Mouse (Mus musculus): ENCODE measurements around the gene Dmc1. TPM values are rescaled to one million over a fixed set of nuclear protein-coding genes. Genes with fewer than 3 reads are reported as not detected.

The Dmc1 gene
- polyA plus RNA-seq, 1 experiment from 2014 or later = 1.5 TPM

GRCm38 (mm10) chr15:79618456-79618855 lies 13.5 kb upstream of the Dmc1 start:
- DNase-seq (ENCODE audit: low spot score) = no peak
- peaks cover 2% of the 10 kb centered on the region for H3K36me3 ChIP-seq (replicated peaks; ENCODE audit: control insufficient read depth, insufficient read depth, low read depth, low read length)
- H3K27me3 ChIP-seq (ENCODE audit: control insufficient read depth, insufficient read depth, low read length) = no peaks in the 10 kb centered on the region
- WGBS = 90% methylated on average over 7 of the region's 7 CpGs
- H3K9ac ChIP-seq (replicated peaks; ENCODE audit: low read length) = no peak overlapping the region
- no peak for ATAC-seq (replicated peaks; ENCODE audit: insufficient number of reproducible peaks, low FRiP score, low TSS enrichment, low read depth)
- no peak overlapping the region for H3K27ac ChIP-seq (replicated peaks; ENCODE audit: low read depth, low read length)
- H3K4me3 ChIP-seq (ENCODE audit: low read depth, low read length) = no peak overlapping the region
- no peaks in the 10 kb centered on the region for H3K4me1 ChIP-seq (ENCODE audit: control insufficient read depth, insufficient read depth, low read length)
- no peaks in the 10 kb centered on the region for H3K9me3 ChIP-seq (replicated peaks; ENCODE audit: control insufficient read depth, low read length)
- H3K4me2 ChIP-seq (ENCODE audit: low read depth, low read length) = no peak overlapping the region

- WGBS = 82% methylated on average over 11 of the region's 11 CpGs
- Histone ChIP-seq H3K4me3 (ENCODE audit: low read depth, low read length) (no peak overlapping the region), H3K27ac (replicated peaks; ENCODE audit: low read depth, low read length) (no peak overlapping the region), H3K9ac (replicated peaks; ENCODE audit: low read length) (no peak overlapping the region), H3K27me3 (ENCODE audit: control insufficient read depth, insufficient read depth, low read length) (no peaks in the 10 kb centered on the region), H3K4me2 (ENCODE audit: low read depth, low read length) (no peak overlapping the region), H3K9me3 (replicated peaks; ENCODE audit: control insufficient read depth, low read length) (no peaks in the 10 kb centered on the region), H3K4me1 (ENCODE audit: control insufficient read depth, insufficient read depth, low read length) (no peaks in the 10 kb centered on the region), H3K36me3 (replicated peaks; ENCODE audit: control insufficient read depth, insufficient read depth, low read depth, low read length) (peaks cover 2% of the 10 kb centered on the region)
- DNase-seq (ENCODE audit: low spot score) = no peak
- ATAC-seq (replicated peaks; ENCODE audit: insufficient number of reproducible peaks, low FRiP score, low TSS enrichment, low read depth) = no peak
Observed at GRCm38 (mm10) chr15:79617135-79617534, 12.2 kb upstream of the Dmc1 start.

- DNase-seq (ENCODE audit: low spot score) = no peak
- H3K4me2 ChIP-seq (ENCODE audit: low read depth, low read length) = no peak overlapping the region
- H3K36me3 ChIP-seq (replicated peaks; ENCODE audit: control insufficient read depth, insufficient read depth, low read depth, low read length) = peaks cover 2% of the 10 kb centered on the region; the same call in 1 of the 2 replicates
- no peak for ATAC-seq (replicated peaks; ENCODE audit: insufficient number of reproducible peaks, low FRiP score, low TSS enrichment, low read depth)
- no peak overlapping the region for H3K9ac ChIP-seq (replicated peaks; ENCODE audit: low read length)
- no peaks in the 10 kb centered on the region for H3K27me3 ChIP-seq (ENCODE audit: control insufficient read depth, insufficient read depth, low read length)
- H3K27ac ChIP-seq (replicated peaks; ENCODE audit: low read depth, low read length) = no peak overlapping the region
- WGBS = 88% methylated on average over 5 of the region's 5 CpGs
- no peaks in the 10 kb centered on the region for H3K9me3 ChIP-seq (replicated peaks; ENCODE audit: control insufficient read depth, low read length)
- H3K4me3 ChIP-seq (ENCODE audit: low read depth, low read length) = no peak overlapping the region
- H3K4me1 ChIP-seq (ENCODE audit: control insufficient read depth, insufficient read depth, low read length) = no peaks in the 10 kb centered on the region
Observed at GRCm38 (mm10) chr15:79616729-79617128, 11.8 kb upstream of the Dmc1 start.

GRCm38 (mm10) chr15:79615501-79615900 lies 10.6 kb upstream of the Dmc1 start:
- DNase-seq (ENCODE audit: low spot score) = no peak
- no peak overlapping the region for H3K27ac ChIP-seq (replicated peaks; ENCODE audit: low read depth, low read length)
- H3K4me1 ChIP-seq (ENCODE audit: control insufficient read depth, insufficient read depth, low read length) = no peaks in the 10 kb centered on the region
- no peaks in the 10 kb centered on the region for H3K9me3 ChIP-seq (replicated peaks; ENCODE audit: control insufficient read depth, low read length)
- no peak overlapping the region for H3K4me3 ChIP-seq (ENCODE audit: low read depth, low read length)
- no peaks in the 10 kb centered on the region for H3K27me3 ChIP-seq (ENCODE audit: control insufficient read depth, insufficient read depth, low read length)
- no peak overlapping the region for H3K9ac ChIP-seq (replicated peaks; ENCODE audit: low read length)
- 75% methylated on average over 7 of the region's 7 CpGs for WGBS
- H3K4me2 ChIP-seq (ENCODE audit: low read depth, low read length) = no peak overlapping the region
- ATAC-seq (replicated peaks; ENCODE audit: insufficient number of reproducible peaks, low FRiP score, low TSS enrichment, low read depth) = no peak
- H3K36me3 ChIP-seq (replicated peaks; ENCODE audit: control insufficient read depth, insufficient read depth, low read depth, low read length) = peaks cover 2% of the 10 kb centered on the region; the same call in 1 of the 2 replicates

- ATAC-seq (replicated peaks; ENCODE audit: insufficient number of reproducible peaks, low FRiP score, low TSS enrichment, low read depth) (no peak), DNase-seq (ENCODE audit: low spot score) (no peak)
- no peak overlapping the region for H3K27ac ChIP-seq (replicated peaks; ENCODE audit: low read depth, low read length)
- H3K9ac ChIP-seq (replicated peaks; ENCODE audit: low read length) = no peak overlapping the region
- H3K4me1 ChIP-seq (ENCODE audit: control insufficient read depth, insufficient read depth, low read length) = no peaks in the 10 kb centered on the region
- H3K4me2 ChIP-seq (ENCODE audit: low read depth, low read length) = no peak overlapping the region
- 97% methylated on average over 2 of the region's 2 CpGs for WGBS
- no peak overlapping the region for H3K4me3 ChIP-seq (ENCODE audit: low read depth, low read length)
- H3K36me3 ChIP-seq (replicated peaks; ENCODE audit: control insufficient read depth, insufficient read depth, low read depth, low read length) = no peaks in the 10 kb centered on the region
- no peaks in the 10 kb centered on the region for H3K9me3 ChIP-seq (replicated peaks; ENCODE audit: control insufficient read depth, low read length)
- H3K27me3 ChIP-seq (ENCODE audit: control insufficient read depth, insufficient read depth, low read length) = no peaks in the 10 kb centered on the region; the same call in 1 of the 2 replicates
Observed at GRCm38 (mm10) chr15:79609226-79609625, 4.3 kb upstream of the Dmc1 start.

- Histone ChIP-seq H3K9ac (replicated peaks; ENCODE audit: low read length) (no peak overlapping the region), H3K4me2 (ENCODE audit: low read depth, low read length) (no peak overlapping the region), H3K36me3 (replicated peaks; ENCODE audit: control insufficient read depth, insufficient read depth, low read depth, low read length) (no peaks in the 10 kb centered on the region), H3K9me3 (replicated peaks; ENCODE audit: control insufficient read depth, low read length) (no peaks in the 10 kb centered on the region), H3K4me1 (ENCODE audit: control insufficient read depth, insufficient read depth, low read length) (no peaks in the 10 kb centered on the region), H3K27ac (replicated peaks; ENCODE audit: low read depth, low read length) (no peak overlapping the region), H3K4me3 (ENCODE audit: low read depth, low read length) (no peak overlapping the region), H3K27me3 (ENCODE audit: control insufficient read depth, insufficient read depth, low read length) (no peaks in the 10 kb centered on the region; the same call in 1 of the 2 replicates)
- DNase-seq (ENCODE audit: low spot score) (no peak), ATAC-seq (replicated peaks; ENCODE audit: insufficient number of reproducible peaks, low FRiP score, low TSS enrichment, low read depth) (no peak)
- WGBS = 78% methylated on average over 7 of the region's 7 CpGs
Observed at GRCm38 (mm10) chr15:79608214-79608613, 3.3 kb upstream of the Dmc1 start.

- Histone ChIP-seq H3K36me3 (replicated peaks; ENCODE audit: control insufficient read depth, insufficient read depth, low read depth, low read length) (no peaks in the 10 kb centered on the region), H3K4me3 (ENCODE audit: low read depth, low read length) (no peak overlapping the region), H3K4me1 (ENCODE audit: control insufficient read depth, insufficient read depth, low read length) (no peaks in the 10 kb centered on the region), H3K27ac (replicated peaks; ENCODE audit: low read depth, low read length) (no peak overlapping the region), H3K9me3 (replicated peaks; ENCODE audit: control insufficient read depth, low read length) (no peaks in the 10 kb centered on the region), H3K4me2 (ENCODE audit: low read depth, low read length) (no peak overlapping the region), H3K27me3 (ENCODE audit: control insufficient read depth, insufficient read depth, low read length) (no peaks in the 10 kb centered on the region; the same call in 1 of the 2 replicates), H3K9ac (replicated peaks; ENCODE audit: low read length) (no peak overlapping the region)
- WGBS = 50% methylated on average over 2 of the region's 2 CpGs
- peak; percentile 16 for DNase-seq (ENCODE audit: low spot score)
- ATAC-seq (replicated peaks; ENCODE audit: insufficient number of reproducible peaks, low FRiP score, low TSS enrichment, low read depth) = no peak
Observed at GRCm38 (mm10) chr15:79607757-79608156, 2.8 kb upstream of the Dmc1 start.

GRCm38 (mm10) chr15:79606161-79606560 lies 1.3 kb upstream of the Dmc1 start:
- no peaks in the 10 kb centered on the region for H3K36me3 ChIP-seq (replicated peaks; ENCODE audit: control insufficient read depth, insufficient read depth, low read depth, low read length)
- ATAC-seq (replicated peaks; ENCODE audit: insufficient number of reproducible peaks, low FRiP score, low TSS enrichment, low read depth) = no peak
- H3K9ac ChIP-seq (replicated peaks; ENCODE audit: low read length) = no peak overlapping the region
- H3K4me2 ChIP-seq (ENCODE audit: low read depth, low read length) = no peak overlapping the region
- H3K27me3 ChIP-seq (ENCODE audit: control insufficient read depth, insufficient read depth, low read length) = no peaks in the 10 kb centered on the region; the same call in 1 of the 2 replicates
- H3K9me3 ChIP-seq (replicated peaks; ENCODE audit: control insufficient read depth, low read length) = no peaks in the 10 kb centered on the region
- DNase-seq (ENCODE audit: low spot score) = no peak
- H3K4me3 ChIP-seq (ENCODE audit: low read depth, low read length) = no peak overlapping the region
- 93% methylated on average over 12 of the region's 12 CpGs for WGBS
- H3K27ac ChIP-seq (replicated peaks; ENCODE audit: low read depth, low read length) = no peak overlapping the region
- H3K4me1 ChIP-seq (ENCODE audit: control insufficient read depth, insufficient read depth, low read length) = no peaks in the 10 kb centered on the region

All from embryonic facial prominence, embryonic 11.5 days (tissue).